Mouse (Mus musculus): ENCODE measurements around the gene Thsd7b. TPM values are rescaled to one million over a fixed set of nuclear protein-coding genes. Genes with fewer than 3 reads are reported as not detected.

Thsd7b gene
- total RNA-seq, 2 experiments from 2014 or later = 0.07 to 0.28 TPM

- DNase-seq = no peak
These were observed 253.9 kb downstream of the Thsd7b start for GRCm38 (mm10) chr1:129526967-129527366.

- no peak for DNase-seq
These were observed 259.1 kb downstream of the Thsd7b start for GRCm38 (mm10) chr1:129532206-129532605.

GRCm38 (mm10) chr1:129538508-129538907 is 265.4 kb downstream of the Thsd7b start:
- DNase-seq = no peak

GRCm38 (mm10) chr1:129538970-129539369 is 265.9 kb downstream of the Thsd7b start:
- DNase-seq = no peak

GRCm38 (mm10) chr1:129540751-129541150 is 267.6 kb downstream of the Thsd7b start:
- no peak for DNase-seq

- DNase-seq = no peak
These were observed 269.6 kb downstream of the Thsd7b start for GRCm38 (mm10) chr1:129542563-129543146.

GRCm38 (mm10) chr1:129543169-129543568 is 270.1 kb downstream of the Thsd7b start:
- no peak for DNase-seq

- DNase-seq = no peak
These were observed 285.0 kb downstream of the Thsd7b start for GRCm38 (mm10) chr1:129558054-129558453.

- DNase-seq = no peak
These were observed 286.0 kb downstream of the Thsd7b start for GRCm38 (mm10) chr1:129559137-129559536.

- DNase-seq = no peak
These were observed 286.7 kb downstream of the Thsd7b start for GRCm38 (mm10) chr1:129559812-129560211.

- no peak for DNase-seq
These were observed 289.6 kb downstream of the Thsd7b start for GRCm38 (mm10) chr1:129562707-129563106.

- no peak for DNase-seq
These were observed 297.4 kb downstream of the Thsd7b start for GRCm38 (mm10) chr1:129570522-129570921.

- DNase-seq = no peak
These were observed 306.9 kb downstream of the Thsd7b start for GRCm38 (mm10) chr1:129579955-129580354.

GRCm38 (mm10) chr1:129586635-129587034 is 313.5 kb downstream of the Thsd7b start:
- DNase-seq = no peak

- DNase-seq = no peak
These were observed 316.4 kb downstream of the Thsd7b start for GRCm38 (mm10) chr1:129589366-129590002.

GRCm38 (mm10) chr1:129595447-129595846 is 322.3 kb downstream of the Thsd7b start:
- DNase-seq = no peak

- no peak for DNase-seq
These were observed 327.8 kb downstream of the Thsd7b start for GRCm38 (mm10) chr1:129600933-129601332.

GRCm38 (mm10) chr1:129602284-129602683 is 329.2 kb downstream of the Thsd7b start:
- DNase-seq = no peak

- DNase-seq = no peak
These were observed 335.3 kb downstream of the Thsd7b start for GRCm38 (mm10) chr1:129608395-129608794.

GRCm38 (mm10) chr1:129616080-129616479 is 343.0 kb downstream of the Thsd7b start:
- DNase-seq = no peak

GRCm38 (mm10) chr1:129619440-129620301 is 346.6 kb downstream of the Thsd7b start:
- DNase-seq = no peak

- DNase-seq = no peak
These were observed 351.4 kb downstream of the Thsd7b start for GRCm38 (mm10) chr1:129624519-129624918.

GRCm38 (mm10) chr1:129635146-129635545 is 362.0 kb downstream of the Thsd7b start:
- no peak for DNase-seq
